Mouse (Mus musculus) liver (tissue): ENCODE data around the gene Slc22a4.
"Not testable (repeated sequence)": the region's sequence is repeated elsewhere in the genome, so short reads cannot be mapped to it uniquely, and the experiment has no call there.

ENCODE experiments used
- DNase-seq: peaks from one replicate; pipeline ENCODE4 v3.0.0-alpha.2; 2020; ENCODE audit warnings: mixed read lengths

Gene Slc22a4

DNA sequence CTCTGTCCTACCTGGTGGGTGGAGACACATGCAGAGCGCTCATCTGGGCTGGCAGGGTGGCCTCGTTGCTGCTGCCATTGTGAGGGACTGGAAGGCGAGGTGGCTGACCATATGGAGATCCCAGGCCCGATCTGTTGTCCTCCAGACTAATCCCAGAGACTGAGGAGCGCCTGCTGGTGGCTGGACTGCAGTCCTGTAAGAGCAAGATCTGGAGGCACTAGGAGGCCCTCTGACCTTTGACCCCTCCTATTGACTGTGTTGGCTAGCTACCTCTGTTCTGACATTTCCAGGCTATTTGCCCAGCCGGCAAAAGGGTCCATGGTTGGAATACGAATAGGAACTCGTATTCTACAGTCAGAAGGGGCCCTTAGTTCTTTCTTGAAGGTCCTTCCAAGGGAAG lies 28.2 kb upstream of the Slc22a4 start:
- peak; percentile 34 for DNase-seq

DNA sequence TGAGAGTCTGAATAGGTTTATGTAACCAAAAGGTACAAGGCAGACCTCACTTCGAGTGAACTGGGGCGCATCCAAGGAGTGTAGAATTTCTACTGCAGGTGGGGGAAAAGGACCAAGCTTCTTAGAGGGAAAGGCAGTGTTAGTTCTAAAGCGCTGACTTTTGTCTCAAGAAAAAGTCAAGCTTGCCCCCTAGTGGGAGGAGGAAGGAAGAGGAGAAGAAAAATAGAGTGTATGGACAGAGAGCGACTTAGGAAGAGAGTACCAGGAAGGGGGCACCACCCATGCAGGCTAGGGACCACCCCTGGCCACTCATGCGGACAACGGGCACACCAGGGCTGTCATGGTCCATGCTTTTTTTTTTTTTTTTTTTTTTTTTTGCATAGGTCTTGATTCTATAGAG lies 26.4 kb upstream of the Slc22a4 start:
- peak; percentile 39 for DNase-seq

DNA sequence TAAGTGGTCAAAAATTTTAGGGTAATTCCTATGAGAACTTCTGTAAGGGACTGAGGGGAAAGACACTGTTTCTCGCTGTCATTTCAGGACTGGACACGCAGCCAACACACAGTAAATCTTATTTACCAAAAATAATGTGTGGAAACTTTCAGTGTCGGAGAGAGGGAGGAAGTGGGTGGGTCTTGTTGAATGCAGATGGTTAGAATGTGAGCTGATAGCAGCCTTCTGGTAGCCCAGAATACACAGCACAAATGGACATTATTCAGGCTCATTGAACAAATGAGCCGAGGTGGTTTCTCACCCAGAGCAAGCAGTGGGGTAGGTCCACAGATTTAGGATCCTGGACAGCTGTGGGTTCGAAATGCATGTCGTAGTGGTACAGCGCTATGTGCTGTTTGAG lies 25.2 kb upstream of the Slc22a4 start:
- DNase-seq: no peak

DNA sequence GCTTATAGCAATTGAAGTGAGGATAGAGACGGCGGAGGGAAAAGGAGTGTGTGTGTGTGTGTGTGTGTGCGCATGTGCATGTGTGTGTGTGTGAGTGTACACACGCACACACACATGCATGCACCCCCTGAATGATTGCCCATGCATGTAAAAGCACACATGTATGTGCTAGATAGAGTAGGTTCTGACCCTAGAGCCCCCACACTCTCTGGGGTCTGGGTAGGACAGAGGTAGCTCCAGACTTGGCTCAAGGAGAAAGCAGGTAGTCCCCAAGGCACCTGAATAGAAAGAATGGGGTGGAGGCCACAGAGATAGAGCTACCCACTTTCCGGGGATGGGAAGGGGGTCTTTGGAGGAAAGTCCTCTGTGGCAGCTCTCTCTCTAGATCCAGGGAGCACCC lies 24.2 kb upstream of the Slc22a4 start:
- DNase-seq: no peak

DNA sequence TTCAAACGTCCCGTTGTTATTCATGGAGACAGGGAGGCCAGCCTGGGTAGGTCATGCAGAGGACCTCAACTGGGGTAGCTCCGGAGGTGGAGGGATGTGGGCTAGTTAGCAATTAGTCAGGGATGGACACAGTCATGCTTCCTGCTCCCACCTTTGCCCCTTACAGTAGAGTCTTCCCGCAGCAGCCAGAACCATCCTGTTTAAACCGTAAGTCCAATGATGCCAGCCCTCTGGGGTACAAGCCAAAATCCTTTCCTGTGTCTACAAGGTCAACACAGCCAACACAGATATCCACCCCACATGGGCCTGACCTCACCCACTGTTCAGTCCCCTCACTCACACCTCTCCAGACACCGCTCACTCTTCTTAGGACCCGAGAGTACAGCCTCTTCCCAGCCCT lies 23.3 kb upstream of the Slc22a4 start:
- no peak for DNase-seq

DNA sequence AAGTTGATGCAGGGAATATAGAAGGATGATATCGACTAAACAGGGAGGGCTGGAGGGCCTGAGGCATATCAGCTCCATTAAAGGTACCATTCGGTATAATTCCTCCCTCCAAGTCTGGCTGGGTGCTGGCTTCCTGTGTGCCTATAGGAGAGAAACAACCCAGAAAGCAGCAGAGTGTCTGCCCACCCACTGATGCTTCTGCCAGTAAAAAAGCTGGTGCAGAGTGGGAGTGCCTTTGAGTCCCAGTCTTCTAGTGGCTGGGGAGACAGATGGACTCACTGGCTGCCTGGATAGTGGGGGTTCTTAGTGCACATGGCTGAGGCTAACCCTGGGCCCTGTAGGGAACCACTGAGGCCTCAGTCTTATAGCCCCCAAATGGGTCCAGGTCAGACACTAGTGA lies 22.3 kb upstream of the Slc22a4 start:
- no peak for DNase-seq

DNA sequence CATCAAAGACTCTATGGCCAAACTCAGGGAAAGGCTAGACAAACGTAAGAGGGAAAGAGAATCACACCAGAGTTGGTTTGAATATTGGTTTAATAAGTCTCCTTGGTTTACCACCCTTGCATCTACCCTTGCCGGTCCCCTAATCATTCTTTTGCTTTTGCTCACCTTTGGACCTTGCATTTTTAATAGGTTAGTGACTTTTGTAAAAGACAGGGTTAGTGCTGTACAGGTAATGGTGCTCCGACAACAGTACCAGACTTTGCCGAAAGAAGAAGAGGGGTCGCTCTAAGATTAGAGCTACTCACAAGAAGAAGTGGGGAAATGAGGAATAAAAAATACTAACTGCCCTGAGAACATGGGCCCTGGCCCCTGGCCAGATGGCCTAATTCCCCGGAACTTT lies 12.8 kb upstream of the Slc22a4 start:
- no peak for DNase-seq

DNA sequence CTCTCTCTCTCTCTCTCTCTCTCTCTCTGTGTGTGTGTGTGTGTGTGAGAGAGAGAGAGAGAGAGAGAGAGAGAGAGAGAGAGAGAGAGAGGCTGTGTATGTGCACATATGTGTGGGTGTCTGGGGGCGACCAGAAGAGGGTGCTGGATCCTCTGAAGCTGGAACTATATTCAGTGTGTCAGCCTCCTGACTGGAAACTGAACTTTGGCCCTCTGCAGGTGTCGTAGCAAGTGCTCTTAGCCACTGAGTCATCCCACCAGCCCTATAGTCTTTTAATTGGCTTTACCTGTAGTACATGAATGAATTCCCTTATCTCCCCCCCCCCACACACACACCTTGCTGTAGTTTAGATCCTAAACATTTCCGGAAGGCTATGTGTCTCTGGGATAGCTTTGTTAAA lies 5.0 kb upstream of the Slc22a4 start:
- DNase-seq: not testable (repeated sequence)

DNA sequence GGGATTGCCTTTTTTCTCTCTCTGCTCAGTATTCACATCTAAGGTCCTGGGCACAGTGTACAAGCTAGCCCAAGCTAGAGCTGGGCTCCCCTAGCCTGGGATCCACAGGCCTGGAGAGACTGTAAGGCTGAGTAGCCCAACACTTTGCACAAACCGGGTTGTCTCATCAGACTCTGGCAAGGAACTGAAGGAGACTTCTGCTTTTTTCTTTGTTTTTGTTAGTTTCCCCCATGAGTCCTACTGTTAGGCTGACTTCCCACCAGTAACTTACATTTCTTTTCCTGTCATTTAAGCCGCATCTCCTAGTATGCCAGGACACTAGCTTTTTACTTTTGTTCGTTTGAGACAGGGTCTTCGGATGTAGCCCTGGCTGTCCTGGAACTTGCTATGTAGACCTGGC lies 1.1 kb upstream of the Slc22a4 start:
- no peak for DNase-seq

DNA sequence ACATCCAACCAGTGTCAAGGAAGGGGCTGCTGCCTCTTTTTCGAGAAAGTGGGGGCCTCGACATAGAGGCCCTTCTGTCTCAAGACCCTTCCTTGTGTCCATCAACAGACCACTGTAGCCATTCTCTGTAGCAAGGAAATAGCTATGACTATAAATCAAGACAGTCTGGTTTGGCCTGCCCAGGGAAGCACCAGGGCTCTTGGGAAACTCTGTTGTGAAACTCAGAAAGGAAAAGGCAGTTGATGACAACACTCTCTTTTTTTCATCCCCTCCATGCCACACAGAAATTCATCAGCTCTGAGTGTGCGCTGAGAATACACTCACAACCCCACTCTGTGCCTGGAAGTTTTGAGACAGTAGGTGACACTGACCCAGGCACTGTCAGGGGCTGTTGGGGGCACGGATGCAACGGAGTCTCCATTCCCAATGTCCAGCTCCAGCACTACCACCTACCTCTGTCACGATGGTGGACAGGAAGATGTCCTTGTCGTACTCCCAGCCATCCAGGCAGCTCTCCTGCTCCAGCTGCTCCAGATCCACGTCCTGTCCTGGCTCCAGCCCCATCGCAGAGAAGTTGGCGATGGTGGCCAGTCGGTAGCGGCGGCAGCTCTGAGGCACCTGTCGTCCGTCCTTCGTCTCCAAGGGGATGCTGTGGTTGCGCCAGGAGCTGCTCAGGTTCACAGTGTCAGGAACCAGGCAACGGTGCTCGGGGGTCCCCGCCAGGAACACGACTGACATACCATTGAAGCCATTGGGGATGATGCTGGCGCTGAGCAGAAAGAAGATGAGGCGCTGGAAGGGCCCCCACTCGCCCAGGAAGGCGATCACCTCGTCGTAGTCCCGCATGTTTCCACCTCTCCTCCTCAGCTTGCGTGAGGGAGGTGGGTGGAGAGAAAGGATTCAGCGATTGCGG lies 503 bp downstream of the Slc22a4 start:
- peak; percentile 30 for DNase-seq

DNA sequence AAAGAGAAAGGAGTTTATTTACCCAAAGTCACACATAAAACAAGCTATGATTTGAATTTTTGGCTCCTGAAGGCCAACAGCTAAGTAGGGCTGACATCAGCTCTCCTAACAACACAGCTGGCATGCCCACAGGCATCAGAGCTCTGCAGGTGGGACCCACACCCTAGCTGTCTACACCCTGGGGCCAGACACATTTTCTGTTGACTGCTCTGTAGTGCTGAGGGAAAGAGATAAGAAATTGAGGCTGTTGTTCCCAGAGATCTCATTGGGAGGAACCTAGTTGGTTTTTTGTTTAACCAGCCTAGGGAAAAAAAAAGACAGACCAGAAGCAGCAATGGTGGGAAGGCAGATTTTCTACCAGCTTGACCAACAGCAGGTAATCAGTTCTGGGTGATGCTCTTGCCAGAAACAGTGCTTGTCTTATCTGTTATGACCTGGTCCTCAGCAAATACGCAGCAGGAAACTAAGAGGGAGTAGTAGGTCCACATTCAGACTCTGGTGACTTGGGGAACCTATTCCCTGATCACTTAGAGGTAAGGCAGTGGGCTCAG lies 1.3 kb downstream of the Slc22a4 start:
- DNase-seq: peak; percentile 89

DNA sequence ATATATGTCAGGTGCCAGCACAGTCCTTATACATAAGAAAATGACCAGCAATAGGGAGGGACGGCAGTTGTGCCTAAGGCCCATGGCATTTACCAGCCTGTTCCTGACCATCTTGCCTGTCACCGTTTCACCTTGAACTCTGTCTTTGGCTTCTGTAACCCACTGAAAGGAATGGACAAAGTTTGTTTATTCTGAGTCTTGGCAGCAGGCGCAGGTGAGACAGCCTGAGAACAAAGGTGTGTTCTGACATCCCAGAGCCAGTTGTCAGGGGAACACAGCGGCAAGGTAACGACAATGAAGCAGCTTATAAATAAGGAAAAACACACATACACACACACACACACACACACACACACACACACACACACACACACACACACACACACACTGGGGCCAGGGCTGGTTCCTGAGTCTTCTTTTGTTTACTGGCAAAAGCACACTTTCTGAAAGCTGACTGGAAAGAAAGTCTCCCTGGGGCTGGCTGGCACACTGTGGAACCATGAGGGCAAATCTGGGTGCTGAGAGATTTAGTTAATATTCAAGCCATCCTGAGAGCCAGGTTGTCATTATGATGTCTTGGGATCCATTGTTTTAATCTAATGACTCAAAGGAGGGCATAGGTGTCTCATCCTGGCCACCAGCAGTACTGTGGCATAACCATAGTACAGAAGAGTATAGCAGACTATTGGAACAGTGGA lies 6.3 kb downstream of the Slc22a4 start:
- DNase-seq: no peak

DNA sequence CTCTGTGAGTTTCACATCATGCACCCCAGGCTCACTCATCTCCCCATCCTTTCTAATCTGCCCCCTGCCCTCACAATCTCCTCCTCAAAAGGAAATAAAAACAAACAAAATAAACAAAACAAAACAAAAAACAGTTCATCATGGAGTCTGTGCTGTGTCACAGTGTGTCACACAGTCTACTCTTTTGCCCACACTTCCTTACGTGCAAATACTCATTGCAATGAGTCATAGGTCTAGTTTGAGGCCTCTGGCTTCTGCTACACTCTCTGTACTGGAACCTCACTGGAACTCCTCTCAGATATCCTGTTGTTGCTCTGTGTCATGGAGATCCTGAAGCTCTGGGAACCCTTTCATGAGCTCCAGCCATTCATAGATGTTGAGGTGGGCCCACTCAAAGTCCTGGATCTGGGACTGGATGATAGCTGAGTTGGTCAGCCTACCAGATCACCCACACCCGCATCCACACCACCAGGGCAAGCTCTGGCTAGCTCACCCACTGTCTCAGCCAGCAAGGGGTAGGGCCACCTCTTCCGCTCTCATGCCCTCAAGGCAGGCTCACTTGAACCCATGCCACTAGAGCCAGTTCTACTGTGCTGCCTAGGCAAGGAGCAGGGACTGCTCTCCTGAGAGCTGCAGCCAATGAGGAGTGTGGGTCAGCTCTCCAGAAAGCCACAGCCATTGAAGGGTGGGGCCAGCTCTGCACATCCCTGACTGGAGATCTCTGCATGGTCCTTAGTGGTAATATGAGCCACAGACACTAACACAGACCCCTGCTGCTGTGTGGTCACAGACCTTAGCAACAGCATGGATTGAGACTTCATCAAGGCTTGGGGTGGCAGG lies 8.8 kb downstream of the Slc22a4 start:
- no peak for DNase-seq

DNA sequence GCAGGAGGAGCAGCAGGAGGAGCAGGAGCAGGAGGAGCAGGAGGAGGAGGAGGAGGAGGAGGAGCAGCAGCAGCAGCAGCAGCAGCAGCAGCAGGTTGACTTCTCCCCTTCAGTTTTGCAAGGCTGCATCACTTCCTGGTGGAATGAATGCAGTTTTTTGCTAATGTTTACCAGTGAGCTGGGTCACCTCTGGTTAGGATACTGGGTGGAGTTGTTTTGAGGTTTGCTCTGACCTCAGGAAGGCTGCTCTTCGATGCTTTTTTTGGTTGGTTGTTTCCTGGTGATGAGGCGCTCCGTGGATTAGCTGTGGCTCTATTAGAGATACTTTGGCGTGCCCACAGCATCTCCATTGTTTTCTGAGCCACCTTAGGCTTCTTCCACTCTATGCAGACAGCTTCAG lies 10.3 kb downstream of the Slc22a4 start:
- DNase-seq: no peak

DNA sequence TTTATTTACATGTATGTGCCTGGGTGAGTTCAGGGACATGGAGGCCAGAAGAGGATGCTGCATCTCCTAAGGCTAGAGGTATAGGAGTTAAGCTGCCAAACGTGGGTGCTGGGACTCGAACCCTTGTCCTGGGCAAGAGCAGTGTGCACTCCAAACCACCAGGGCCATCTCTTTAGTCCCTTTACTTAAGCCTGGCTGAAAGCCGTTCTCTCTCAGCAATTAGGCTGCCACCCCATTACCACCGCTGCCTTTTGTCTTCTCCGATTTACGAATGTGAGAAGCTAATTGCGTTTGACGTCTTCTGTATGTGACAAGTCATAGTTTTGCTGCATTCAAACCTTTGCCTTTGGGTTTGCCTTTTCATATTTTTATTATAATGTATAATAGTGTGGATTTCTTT lies 11.8 kb downstream of the Slc22a4 start:
- DNase-seq: no peak

DNA sequence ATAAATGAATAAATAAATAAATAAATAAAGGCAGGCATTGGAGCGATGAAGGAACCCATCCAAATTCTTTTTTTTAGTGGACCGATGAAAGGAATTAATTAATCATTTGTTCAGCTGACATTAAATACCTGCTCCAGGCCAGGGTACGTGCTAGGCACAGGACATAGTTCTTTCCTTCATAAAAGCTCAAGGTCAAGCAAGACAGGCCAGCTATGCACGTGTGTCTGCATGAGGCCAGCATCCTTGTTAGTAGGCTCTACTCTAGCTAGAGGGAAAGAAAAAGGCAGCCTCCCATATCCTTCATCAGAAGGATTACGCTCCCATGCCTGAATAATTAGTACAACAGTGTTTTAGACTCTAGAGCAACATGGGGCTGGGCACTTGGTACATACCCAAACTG lies 14.9 kb downstream of the Slc22a4 start:
- DNase-seq: no peak

DNA sequence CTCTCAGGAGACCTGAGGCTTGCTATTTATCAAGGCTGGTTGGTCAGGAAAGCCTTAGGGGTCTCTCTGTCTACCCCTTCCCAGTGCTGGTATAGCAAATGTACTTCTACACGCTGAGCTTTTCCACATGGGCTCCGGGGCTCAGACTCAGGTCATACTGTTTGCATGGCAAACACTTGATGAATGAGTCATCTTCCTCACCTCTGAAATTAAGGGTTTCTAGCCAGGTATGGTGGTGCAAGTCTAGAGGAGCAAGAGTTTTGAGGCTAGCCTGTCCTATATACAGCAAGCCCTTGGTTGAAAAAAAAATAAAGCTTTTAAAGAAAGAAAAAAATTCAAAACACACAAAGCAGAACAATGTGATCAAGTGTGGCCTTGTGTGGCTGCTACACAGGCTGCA lies 16.6 kb downstream of the Slc22a4 start:
- no peak for DNase-seq

DNA sequence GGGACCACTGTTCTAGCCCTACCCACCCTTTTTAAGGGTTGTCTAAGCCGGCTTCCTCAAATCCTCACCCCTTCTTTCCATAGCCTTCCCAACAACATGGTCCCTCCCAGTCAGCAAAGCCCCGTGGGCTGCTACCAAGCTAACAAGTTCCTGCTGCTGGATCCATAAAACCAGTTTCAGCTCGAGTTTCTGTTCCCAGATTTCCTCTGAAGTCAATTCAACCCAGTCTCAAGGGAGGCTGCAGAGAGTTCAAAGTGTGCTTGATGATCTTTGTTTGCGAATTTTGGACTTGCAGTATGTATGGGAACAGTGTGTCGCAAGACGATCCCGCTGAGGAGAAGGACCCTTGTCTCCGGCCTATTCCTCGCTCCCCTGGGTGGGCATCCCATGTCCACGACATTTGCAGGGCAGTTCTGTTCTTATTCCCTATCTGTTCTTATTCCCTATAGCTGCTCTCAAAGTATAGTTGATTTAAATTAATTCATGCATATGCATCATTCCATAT lies 19.4 kb downstream of the Slc22a4 start:
- DNase-seq: no peak

DNA sequence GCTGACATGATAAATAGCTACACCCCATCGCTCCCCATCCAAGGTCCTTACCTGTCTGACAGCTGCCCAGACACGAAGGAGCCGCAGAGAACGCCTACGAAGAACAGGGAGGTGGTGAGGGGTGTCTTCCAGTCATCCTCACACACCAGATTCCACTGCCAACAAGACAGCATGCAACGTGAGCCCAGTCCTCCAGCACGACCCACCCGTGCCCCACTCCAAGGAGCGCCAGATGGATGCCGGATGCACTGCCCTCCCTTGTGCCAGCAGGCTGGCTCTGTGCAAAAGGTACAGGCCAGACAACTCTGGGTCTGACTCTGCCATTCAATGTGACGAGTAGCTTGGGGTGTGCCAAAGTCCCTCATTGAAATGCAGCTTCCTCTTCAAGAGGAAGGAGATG lies 20.2 kb downstream of the Slc22a4 start:
- DNase-seq: no peak

DNA sequence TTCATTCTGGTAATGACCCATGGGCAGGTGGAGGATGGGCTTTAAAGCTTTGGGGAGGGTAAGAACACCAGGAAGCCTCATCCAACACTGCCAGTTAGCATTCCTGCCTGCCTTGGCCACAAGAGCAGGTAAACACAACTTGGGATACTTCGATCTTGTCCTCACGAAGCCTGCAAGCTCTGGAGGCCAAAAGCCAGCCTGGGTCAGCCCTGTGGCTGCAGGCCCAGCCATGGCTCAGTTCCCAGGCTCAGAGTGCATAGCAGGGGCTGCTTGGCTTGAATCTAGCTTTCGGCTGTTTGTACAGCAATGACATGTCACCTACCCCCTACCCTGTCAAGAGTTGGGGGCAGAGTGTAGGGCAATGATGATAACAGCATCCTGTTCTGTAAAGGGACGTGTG lies 21.0 kb downstream of the Slc22a4 start:
- DNase-seq: no peak

DNA sequence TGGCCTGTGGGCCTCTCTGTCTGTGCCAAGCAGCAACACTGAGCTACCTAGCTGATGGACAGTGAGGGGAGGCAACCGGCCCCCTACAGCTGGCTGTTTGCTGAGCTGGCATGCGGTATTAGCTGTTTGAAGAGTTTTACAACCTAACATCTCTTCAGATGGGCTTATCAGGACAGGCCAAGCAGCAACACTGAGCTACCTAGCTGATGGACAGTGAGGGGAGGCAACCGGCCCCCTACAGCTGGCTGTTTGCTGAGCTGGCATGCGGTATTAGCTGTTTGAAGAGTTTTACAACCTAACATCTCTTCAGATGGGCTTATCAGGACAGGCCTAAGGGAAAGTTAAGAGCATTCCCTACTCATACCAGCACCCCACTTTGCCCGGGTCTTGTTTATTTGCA lies 21.5 kb downstream of the Slc22a4 start:
- DNase-seq: not testable (repeated sequence)

DNA sequence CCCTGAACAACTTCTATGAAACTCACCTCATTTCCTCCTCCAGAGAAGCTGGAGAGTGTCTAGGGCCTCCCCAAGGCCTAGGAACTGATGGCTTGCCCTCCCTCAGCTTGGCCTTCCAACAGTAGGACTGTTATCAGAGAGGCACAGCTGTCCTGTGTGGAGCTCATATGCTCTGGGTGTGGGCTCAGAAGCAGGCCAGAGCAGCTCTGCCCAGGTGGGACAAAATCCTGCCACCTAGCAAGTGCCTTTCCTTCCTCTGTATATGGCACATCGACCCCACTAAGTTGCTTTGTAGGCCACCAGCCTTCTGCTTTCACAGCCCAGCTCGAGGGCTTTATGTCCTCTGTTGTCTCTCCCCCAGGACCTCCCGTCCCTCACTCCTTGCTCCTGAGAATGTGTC lies 23.2 kb downstream of the Slc22a4 start:
- DNase-seq: peak; percentile 87

DNA sequence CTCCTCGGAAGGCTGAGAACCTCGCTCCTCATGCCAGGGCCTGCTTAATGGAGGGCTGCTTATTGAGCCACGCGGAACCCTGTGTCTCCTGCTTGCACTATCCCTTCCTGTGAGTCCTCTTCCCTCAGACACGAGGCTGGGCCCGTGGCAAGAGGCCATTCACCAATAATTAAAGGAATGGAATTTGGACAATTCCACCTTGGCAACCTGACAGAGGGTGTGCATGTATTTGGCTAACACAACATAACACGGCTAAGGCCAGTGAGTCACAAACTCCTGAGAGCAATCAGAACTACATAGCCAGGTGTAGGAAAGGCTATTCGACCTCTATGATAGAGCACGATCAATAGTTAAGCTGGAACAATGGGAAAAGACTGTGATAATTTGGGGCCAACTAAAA lies 23.7 kb downstream of the Slc22a4 start:
- no peak for DNase-seq
